Mouse (Mus musculus) embryonic facial prominence, embryonic 14.5 days (tissue): ENCODE results near the gene Igf2bp2. TPM values are rescaled to one million over a fixed set of nuclear protein-coding genes. Genes with fewer than 3 reads are reported as not detected.
A peak's percentile ranks its signal among the peaks of the same experiment; 100 is the strongest.

Source experiments
- ATAC-seq: fragments of 200-750 bp; cut with Nextera tagmentation; 2 replicates; pipeline ENCODE4 v1.8.0; 2017; ENCODE audit warnings: low read depth, moderate number of reproducible peaks, moderate TSS enrichment
- DNase-seq: peaks from one replicate; pipeline ENCODE4 v3.0.0-alpha.2; 2015; ENCODE audit warnings: low spot score
- H3K27ac ChIP-seq: fragments of 300-500 bp; sonication (generic); replicated peaks from 2 replicates; pipeline ENCODE4 v1.5.1; 2014; ENCODE audit warnings: low read depth, mild to moderate bottlenecking, low read length, moderate library complexity
- H3K27me3 ChIP-seq: fragments of 300-500 bp; sonication (generic); replicated peaks from 2 replicates; pipeline ENCODE4 v1.6.1; 2014; ENCODE audit warnings: low read length; ENCODE audit not compliant: control insufficient read depth, insufficient read depth
- H3K36me3 ChIP-seq: fragments of 300-500 bp; sonication (generic); 2 replicates; pipeline ENCODE4 v1.6.1; 2014; ENCODE audit warnings: low read length, mixed read lengths; ENCODE audit not compliant: control insufficient read depth, insufficient read depth
- H3K4me1 ChIP-seq: fragments of 300-500 bp; sonication (generic); 2 replicates; pipeline ENCODE4 v1.6.1; 2014; ENCODE audit warnings: antibody characterized with exemption, low read length; ENCODE audit not compliant: control insufficient read depth, insufficient read depth
- H3K4me2 ChIP-seq: fragments of 300-500 bp; sonication (generic); 2 replicates; pipeline ENCODE4 v1.6.1; 2014; ENCODE audit warnings: low read depth, mild to moderate bottlenecking, low read length, moderate library complexity, mixed read lengths
- H3K4me3 ChIP-seq: fragments of 300-500 bp; sonication (generic); 2 replicates; pipeline ENCODE4 v1.5.1; 2014; ENCODE audit warnings: low read depth, mild to moderate bottlenecking, low read length
- H3K9ac ChIP-seq: fragments of 300-500 bp; sonication (generic); 2 replicates; pipeline ENCODE4 v1.6.1; 2014; ENCODE audit warnings: low read depth, mild to moderate bottlenecking, low read length, moderate library complexity, mixed read lengths
- H3K9me3 ChIP-seq: fragments of 300-500 bp; sonication (generic); 2 replicates; pipeline ENCODE4 v1.6.1; 2016; ENCODE audit warnings: low read length; ENCODE audit not compliant: control insufficient read depth
- WGBS: fragments of 180-500 bp; shearing (Covaris S2); extraction: QIAGEN DNeasy Blood & Tissue Kit; methylation state at CpG from one replicate; pipeline ENCODE4 v1.1.7; 2014; 5-methylcytosine and 5-hydroxymethylcytosine counted together
- polyA plus RNA-seq: library from polyadenylated mRNA; unstranded; fragments of >200 nt; fragmentation: Nextera tagmentation; extraction: Ambion mirVana; gene quantifications from 2 replicates; pipeline ENCODE4 v1.2.1, GENCODE M21; 2014

Gene Igf2bp2
- polyA plus RNA-seq, 1 experiment from 2014 or later, result 74.7 TPM

- Histone ChIP-seq H3K36me3 (0 out of 2 replicates have a peak, but pooled peaks cover 8% of the 10 kb centered on the region), H3K9me3 (no peaks in the 10 kb centered on the region), H3K4me1 (peaks cover 2% of the 10 kb centered on the region; the same call in 1 of the 2 replicates), H3K4me3 (no peak overlapping the region), H3K9ac (no peak overlapping the region), H3K27me3 (no peaks in the 10 kb centered on the region), H3K27ac (no peak overlapping the region), H3K4me2 (no peak overlapping the region)
- DNase-seq (peak; percentile 49), ATAC-seq (no peak)
- 29% methylated on average over 5 of the region's 5 CpGs for WGBS
These were observed 39.4 kb downstream of the Igf2bp2 start for GRCm38 (mm10) chr16:22123658-22124057.

GRCm38 (mm10) chr16:22121109-22121508, 42.0 kb downstream of the Igf2bp2 start:
- no peak for ATAC-seq

GRCm38 (mm10) chr16:22119524-22119923, 43.6 kb downstream of the Igf2bp2 start:
- WGBS, result 96% methylated on average over 15 of the region's 15 CpGs
- Histone ChIP-seq H3K9ac (no peak overlapping the region), H3K4me3 (no peak overlapping the region), H3K36me3 (0 out of 2 replicates have a peak, but pooled peaks cover 9% of the 10 kb centered on the region), H3K9me3 (no peaks in the 10 kb centered on the region), H3K27ac (no peak overlapping the region), H3K27me3 (no peaks in the 10 kb centered on the region), H3K4me2 (no peak overlapping the region), H3K4me1 (peaks cover 2% of the 10 kb centered on the region; the same call in 1 of the 2 replicates)
- ATAC-seq (no peak), DNase-seq (no peak)

More at GRCm38 (mm10) chr16:22121109-22121508, 42.0 kb downstream of the Igf2bp2 start:
- Histone ChIP-seq H3K4me2 (no peak overlapping the region), H3K36me3 (0 out of 2 replicates have a peak, but pooled peaks cover 9% of the 10 kb centered on the region), H3K4me3 (no peak overlapping the region), H3K4me1 (peaks cover 2% of the 10 kb centered on the region; the same call in 1 of the 2 replicates), H3K9ac (no peak overlapping the region), H3K27ac (no peak overlapping the region), H3K27me3 (no peaks in the 10 kb centered on the region), H3K9me3 (no peaks in the 10 kb centered on the region)
- no peak for DNase-seq
- WGBS, result 86% methylated on average over 8 of the region's 8 CpGs

- no peaks in the 10 kb centered on the region for H3K9me3 ChIP-seq
- no peak overlapping the region for H3K27ac ChIP-seq
- 0 out of 2 replicates have a peak, but pooled peaks cover 9% of the 10 kb centered on the region for H3K36me3 ChIP-seq
- no peak overlapping the region for H3K4me2 ChIP-seq
- WGBS, result 86% methylated on average over 14 of the region's 14 CpGs
- H3K9ac ChIP-seq, result no peak overlapping the region
- ATAC-seq, result no peak
- H3K27me3 ChIP-seq, result no peaks in the 10 kb centered on the region
- no peak for DNase-seq
- H3K4me3 ChIP-seq, result no peak overlapping the region
- no peaks in the 10 kb centered on the region for H3K4me1 ChIP-seq
These were observed 44.2 kb downstream of the Igf2bp2 start for GRCm38 (mm10) chr16:22118716-22119501.

- 0 out of 2 replicates have a peak, but pooled peaks cover 9% of the 10 kb centered on the region for H3K36me3 ChIP-seq
- no peaks in the 10 kb centered on the region for H3K9me3 ChIP-seq
- H3K4me2 ChIP-seq, result no peak overlapping the region
- H3K9ac ChIP-seq, result no peak overlapping the region
- H3K4me1 ChIP-seq, result no peaks in the 10 kb centered on the region
- H3K4me3 ChIP-seq, result no peak overlapping the region
- no peaks in the 10 kb centered on the region for H3K27me3 ChIP-seq
- DNase-seq (no peak), ATAC-seq (no peak)
- no peak overlapping the region for H3K27ac ChIP-seq
- 93% methylated on average over 4 of the region's 4 CpGs for WGBS
These were observed 44.9 kb downstream of the Igf2bp2 start for GRCm38 (mm10) chr16:22118151-22118550.

GRCm38 (mm10) chr16:22116748-22117147, 46.4 kb downstream of the Igf2bp2 start:
- Histone ChIP-seq H3K4me3 (no peak overlapping the region), H3K4me2 (no peak overlapping the region), H3K9me3 (no peaks in the 10 kb centered on the region), H3K36me3 (0 out of 2 replicates have a peak, but pooled peaks cover 9% of the 10 kb centered on the region), H3K27ac (no peak overlapping the region), H3K9ac (no peak overlapping the region), H3K27me3 (no peaks in the 10 kb centered on the region), H3K4me1 (no peaks in the 10 kb centered on the region)
- 94% methylated on average over 4 of the region's 4 CpGs for WGBS
- DNase-seq (no peak), ATAC-seq (no peak)

- Histone ChIP-seq H3K4me3 (no peak overlapping the region), H3K27ac (no peak overlapping the region), H3K4me1 (no peaks in the 10 kb centered on the region), H3K27me3 (no peaks in the 10 kb centered on the region), H3K4me2 (no peak overlapping the region), H3K9ac (no peak overlapping the region), H3K36me3 (0 out of 2 replicates have a peak, but pooled peaks cover 9% of the 10 kb centered on the region), H3K9me3 (no peaks in the 10 kb centered on the region)
- DNase-seq (no peak), ATAC-seq (no peak)
- WGBS, result 82% methylated on average over 6 of the region's 6 CpGs
These were observed 47.0 kb downstream of the Igf2bp2 start for GRCm38 (mm10) chr16:22116058-22116457.

GRCm38 (mm10) chr16:22110036-22110435, 53.1 kb downstream of the Igf2bp2 start:
- 23% methylated on average over 1 of the region's 1 CpGs for WGBS
- ATAC-seq (no peak), DNase-seq (no peak)
- no peak overlapping the region for H3K4me2 ChIP-seq
- H3K9ac ChIP-seq, result no peak overlapping the region
- no peak overlapping the region for H3K27ac ChIP-seq
- no peak overlapping the region for H3K4me3 ChIP-seq
- no peaks in the 10 kb centered on the region for H3K36me3 ChIP-seq
- no peaks in the 10 kb centered on the region for H3K27me3 ChIP-seq
- no peaks in the 10 kb centered on the region for H3K4me1 ChIP-seq
- H3K9me3 ChIP-seq, result no peaks in the 10 kb centered on the region
